Mouse (Mus musculus): ENCODE measurements around the gene Cdhr1.
"Not testable (repeated sequence)": the region's sequence is repeated elsewhere in the genome, so short reads cannot be mapped to it uniquely, and the experiment has no call there.

DNA sequence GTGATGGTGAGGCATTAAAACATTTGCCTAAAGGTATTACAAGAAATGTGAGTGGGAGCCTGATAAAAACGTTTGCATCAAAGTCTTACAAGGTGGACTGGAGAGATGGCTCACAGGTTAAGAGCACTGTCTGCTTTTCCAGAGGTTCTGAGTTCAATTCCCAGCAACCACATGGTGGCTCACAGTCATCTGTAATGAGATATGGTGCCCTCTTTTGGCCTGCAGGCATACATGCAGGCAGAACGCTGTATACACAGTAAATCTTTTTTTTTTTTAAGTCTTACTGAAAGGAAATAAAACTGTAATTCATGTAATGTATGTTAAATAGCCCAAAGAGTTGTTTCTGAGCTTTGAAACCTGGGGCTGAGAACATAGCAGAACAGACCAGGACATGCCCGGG lies 39.4 kb upstream of the Cdhr1 start:
- TF ChIP-seq CTCF (IDR thresholded peaks at IDR 0.05; ENCODE audit: low read depth, low read length); POLR2A (IDR thresholded peaks at IDR 0.05; ENCODE audit: borderline replicate concordance, low read depth, low read length): not testable (repeated sequence)
